Mouse (Mus musculus) lung, postnatal 0 days (tissue): ENCODE data around the gene Actr1a.

Source experiments
- CTCF ChIP-seq: IDR thresholded peaks from 2 replicates; pipeline ENCODE4 v1.5.1; 2016; ENCODE audit warnings: antibody characterized with exemption, mild to moderate bottlenecking
- EP300 ChIP-seq: IDR thresholded peaks from 2 replicates; pipeline ENCODE4 v1.6.1; 2016; ENCODE audit warnings: antibody characterized with exemption, mild to moderate bottlenecking, control low read depth

DNA sequence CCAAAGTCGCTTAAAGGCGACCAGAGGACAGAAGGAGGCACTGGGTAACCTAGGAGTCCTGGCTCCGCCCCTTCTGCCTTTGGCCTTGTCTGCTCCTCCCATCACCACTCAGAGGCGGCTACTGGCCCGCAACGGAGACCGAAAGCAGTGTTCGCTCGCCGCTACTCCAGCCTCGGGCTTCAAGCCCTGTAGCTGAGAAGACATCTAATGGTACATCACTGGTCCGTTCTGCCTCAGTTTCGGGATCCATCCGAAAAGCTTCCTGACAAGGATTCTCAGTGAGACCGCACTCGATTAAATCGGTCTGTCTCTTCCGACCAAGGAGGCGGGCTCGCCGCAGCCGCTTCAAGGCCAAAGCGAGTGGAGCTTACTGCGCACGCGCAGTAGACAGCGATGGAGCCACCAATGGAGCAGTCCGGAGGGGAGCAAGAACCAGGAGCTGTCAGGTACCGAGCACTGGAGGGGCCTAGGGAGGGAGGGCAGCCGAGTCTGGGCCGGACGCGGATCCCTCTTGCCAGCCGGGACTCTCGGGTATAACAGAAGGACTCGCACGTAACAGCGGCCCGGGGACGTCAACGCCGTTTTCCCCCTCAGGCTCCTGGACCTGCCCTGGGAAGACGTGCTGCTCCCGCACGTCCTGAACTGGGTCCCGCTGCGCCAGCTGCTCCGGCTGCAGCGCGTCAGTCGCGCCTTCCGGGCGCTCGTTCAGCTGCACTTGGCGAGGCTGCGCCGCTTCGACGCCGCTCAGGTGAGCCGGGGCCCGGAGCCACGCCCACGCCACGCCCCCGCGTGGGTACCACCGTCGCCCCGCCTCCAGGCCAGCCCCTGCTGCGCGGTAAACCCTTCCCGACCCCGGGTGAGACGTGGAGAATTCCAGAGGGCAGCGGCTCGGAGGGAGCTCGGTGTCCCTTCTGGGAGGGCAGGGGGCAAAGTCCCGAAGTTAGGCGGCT is 67.2 kb downstream of the Actr1a start, which contains the start of gene Fbxl15:
- TF ChIP-seq CTCF = no peak
- TF ChIP-seq EP300 = no peak
